Mouse (Mus musculus): ENCODE measurements around the gene Zfp408. TPM values are rescaled to one million over a fixed set of nuclear protein-coding genes. Genes with fewer than 3 reads are reported as not detected.

Zfp408 gene
- polyA plus RNA-seq, 1 experiment from 2014 or later = 1.8 TPM

DNA sequence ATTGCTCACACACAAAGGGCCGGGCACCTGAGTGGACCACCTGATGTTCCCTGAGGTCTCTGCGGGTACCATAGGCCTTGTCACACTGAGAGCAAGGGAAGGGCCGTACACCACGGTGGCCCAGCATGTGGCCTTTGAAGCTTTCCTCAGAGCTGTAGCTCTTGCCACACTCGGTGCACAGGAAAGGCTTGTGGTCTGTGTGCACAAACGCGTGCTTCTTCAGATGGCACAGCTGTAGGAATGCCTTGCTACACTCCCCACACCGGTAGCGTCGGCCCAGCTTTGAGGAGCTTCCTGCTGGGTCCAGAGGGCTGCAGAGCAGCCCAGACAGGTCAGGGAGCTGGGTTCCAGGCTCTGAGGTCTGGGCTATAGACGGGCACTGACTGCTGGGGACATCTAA is 3.8 kb downstream of the Zfp408 start:
- no peak overlapping the region for H3K9ac ChIP-seq (replicated peaks)
- 73% methylated on average over 11 of the region's 11 CpGs for WGBS (ENCODE audit: insufficient replicate concordance)

DNA sequence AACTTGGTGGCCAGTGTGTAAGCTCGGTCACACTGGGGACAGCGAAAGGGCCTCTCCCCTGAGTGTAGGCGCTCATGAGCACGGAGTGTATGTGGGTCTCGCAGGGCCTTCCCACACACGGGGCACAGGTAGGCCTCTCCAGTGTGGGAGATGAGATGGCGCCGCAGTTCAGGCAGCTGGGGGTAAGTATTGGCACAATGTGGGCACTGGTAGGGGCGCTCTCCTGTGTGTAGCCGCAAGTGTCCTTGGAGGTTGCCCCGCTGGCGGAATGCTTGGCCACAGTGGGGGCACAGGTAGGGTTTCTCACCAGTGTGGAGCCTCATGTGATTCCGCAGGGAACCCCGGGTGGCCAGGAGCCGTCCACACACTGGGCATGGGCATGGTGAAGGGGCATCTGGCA is 4.2 kb downstream of the Zfp408 start:
- peaks cover 20% of the 10 kb centered on the region for H3K4me1 ChIP-seq (ENCODE audit: insufficient read depth)
- no peaks in the 10 kb centered on the region for H3K27me3 ChIP-seq (ENCODE audit: insufficient read depth, low read length)
- H3K27ac ChIP-seq (ENCODE audit: low read depth) = no peak overlapping the region
- no peak overlapping the region for H3K4me3 ChIP-seq (ENCODE audit: low read depth, low read length)
- 94% methylated on average over 13 of the region's 15 CpGs for whole genome bisulfite sequencing (ENCODE audit: insufficient replicate concordance)
- TF ChIP-seq CTCF (IDR thresholded peaks at IDR 0.05; ENCODE audit: low read depth) = no peak
- no peak for TF ChIP-seq EP300 (IDR thresholded peaks at IDR 0.05; ENCODE audit: low read depth)
- H3K9me3 ChIP-seq (ENCODE audit: low read length) = no peaks in the 10 kb centered on the region
- H3K36me3 ChIP-seq (replicated peaks; ENCODE audit: insufficient read depth, low read length) = peaks cover 42% of the 10 kb centered on the region
- ATAC-seq (no peak), DNase-seq (no peak)
- no peak overlapping the region for H3K4me2 ChIP-seq (ENCODE audit: low read depth, low read length)
- H3K9ac ChIP-seq (replicated peaks) = no peak overlapping the region

More for the DNA sequence above, 3.8 kb downstream of the Zfp408 start:
- Histone ChIP-seq H3K4me2 (ENCODE audit: low read depth, low read length) (no peak overlapping the region), H3K27me3 (ENCODE audit: insufficient read depth, low read length) (no peaks in the 10 kb centered on the region), H3K4me1 (ENCODE audit: insufficient read depth) (peaks cover 20% of the 10 kb centered on the region), H3K36me3 (replicated peaks; ENCODE audit: insufficient read depth, low read length) (peaks cover 42% of the 10 kb centered on the region), H3K9me3 (ENCODE audit: low read length) (no peaks in the 10 kb centered on the region), H3K27ac (ENCODE audit: low read depth) (no peak overlapping the region; the same call in 1 of the 2 replicates), H3K4me3 (ENCODE audit: low read depth, low read length) (no peak overlapping the region)
- TF ChIP-seq EP300 (IDR thresholded peaks at IDR 0.05; ENCODE audit: low read depth) (no peak), CTCF (IDR thresholded peaks at IDR 0.05; ENCODE audit: low read depth) (no peak)
- ATAC-seq (no peak), DNase-seq (no peak)

DNA sequence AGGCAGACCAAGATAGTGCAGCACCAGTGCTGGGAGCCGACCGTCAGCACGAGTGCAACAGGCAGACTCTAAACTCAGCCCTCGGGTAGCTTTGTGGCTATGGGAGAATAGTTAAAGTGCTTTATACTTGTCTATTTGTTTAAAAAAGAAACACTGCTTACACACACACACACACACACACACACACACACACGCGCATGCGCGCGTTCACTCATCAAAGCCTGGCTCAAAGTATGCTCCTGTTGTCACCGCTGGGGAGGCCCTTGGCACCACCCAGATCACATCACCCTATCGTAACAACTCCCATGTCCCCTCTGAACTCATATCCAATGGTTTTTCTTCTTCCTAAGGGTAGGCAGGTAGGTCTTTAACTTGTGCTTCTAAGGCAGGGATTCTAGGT is 5.6 kb downstream of the Zfp408 start:
- H3K4me3 ChIP-seq (ENCODE audit: low read depth, low read length) = no peak overlapping the region
- no peak overlapping the region for H3K4me2 ChIP-seq (ENCODE audit: low read depth, low read length)
- H3K27ac ChIP-seq (ENCODE audit: low read depth) = no peak overlapping the region
- DNase-seq = no peak
- 90% methylated on average over 11 of the region's 11 CpGs for WGBS (ENCODE audit: insufficient replicate concordance)
- peaks cover 20% of the 10 kb centered on the region for H3K4me1 ChIP-seq (ENCODE audit: insufficient read depth)
- no peaks in the 10 kb centered on the region for H3K9me3 ChIP-seq (ENCODE audit: low read length)
- TF ChIP-seq EP300 (IDR thresholded peaks at IDR 0.05; ENCODE audit: low read depth) (no peak), CTCF (IDR thresholded peaks at IDR 0.05; ENCODE audit: low read depth) (no peak)
- peaks cover 42% of the 10 kb centered on the region for H3K36me3 ChIP-seq (replicated peaks; ENCODE audit: insufficient read depth, low read length)
- no peak overlapping the region for H3K9ac ChIP-seq (replicated peaks)
- ATAC-seq = no peak
- H3K27me3 ChIP-seq (ENCODE audit: insufficient read depth, low read length) = no peaks in the 10 kb centered on the region

DNA sequence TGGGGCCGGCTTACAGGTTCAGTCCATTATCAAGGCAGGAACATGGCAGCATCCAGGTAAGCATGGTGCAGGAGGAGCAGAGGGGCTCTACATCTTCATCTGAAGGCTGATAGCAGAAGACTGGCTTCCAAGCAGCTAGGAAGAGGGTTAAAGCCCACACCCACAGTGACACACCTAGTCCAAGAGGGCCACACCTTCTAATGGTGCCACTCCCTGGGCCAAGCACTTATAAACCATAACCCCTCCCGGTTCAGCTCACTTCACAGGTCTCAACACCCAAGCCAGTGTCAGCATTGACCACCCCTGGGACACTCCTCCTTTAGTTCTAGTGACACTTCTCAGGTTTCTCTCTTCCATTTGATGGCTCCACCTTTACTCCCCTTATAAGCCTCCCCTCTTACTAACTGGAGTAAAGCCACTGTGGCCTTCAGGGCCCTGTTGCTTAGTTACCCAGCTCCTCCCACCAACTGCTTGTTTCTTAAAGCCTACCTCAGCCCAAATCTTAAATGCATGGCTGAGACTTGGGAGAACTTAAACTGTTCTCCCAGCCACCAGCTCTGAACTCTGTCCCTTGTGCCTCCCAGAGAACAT is 6.7 kb downstream of the Zfp408 start:
- ATAC-seq (peak; percentile 58), DNase-seq (no peak)
- Histone ChIP-seq H3K9me3 (ENCODE audit: low read length) (no peaks in the 10 kb centered on the region), H3K36me3 (replicated peaks; ENCODE audit: insufficient read depth, low read length) (peaks cover 42% of the 10 kb centered on the region), H3K27ac (ENCODE audit: low read depth) (peak overlapping the region; percentile 39; the same call in 1 of the 2 replicates), H3K27me3 (ENCODE audit: insufficient read depth, low read length) (no peaks in the 10 kb centered on the region), H3K4me3 (ENCODE audit: low read depth, low read length) (no peak overlapping the region), H3K9ac (replicated peaks) (0 out of 2 replicates have a peak overlapping the region, but pooled peaks have one; percentile 11), H3K4me1 (ENCODE audit: insufficient read depth) (peaks cover 16% of the 10 kb centered on the region), H3K4me2 (ENCODE audit: low read depth, low read length) (peak overlapping the region; percentile 33; the same call in 1 of the 2 replicates)
- 81% methylated on average over 2 of the region's 2 CpGs for WGBS (ENCODE audit: insufficient replicate concordance)
- TF ChIP-seq EP300 (IDR thresholded peaks at IDR 0.05; ENCODE audit: low read depth) (no peak), CTCF (IDR thresholded peaks at IDR 0.05; ENCODE audit: low read depth) (no peak)

DNA sequence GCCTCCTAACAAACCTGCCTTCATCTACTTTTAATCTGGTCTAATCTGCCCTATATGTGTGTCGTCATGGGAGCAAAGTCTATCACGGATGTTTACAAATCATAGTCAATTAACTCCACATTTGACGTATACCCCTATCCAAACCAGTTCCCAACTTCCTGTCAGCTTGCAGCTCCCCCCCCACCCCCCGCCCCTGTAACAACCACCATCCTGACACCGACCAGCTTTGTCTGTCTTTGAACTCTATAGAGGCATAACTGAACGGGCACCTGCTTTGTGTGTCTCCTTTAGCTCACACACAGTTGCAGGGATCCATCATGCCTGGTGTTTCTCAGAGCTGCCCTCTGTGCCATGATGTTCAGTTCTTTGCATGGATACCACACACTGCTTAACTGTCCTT is 10.7 kb downstream of the Zfp408 start:
- Histone ChIP-seq H3K27ac (ENCODE audit: low read depth) (peak overlapping the region; percentile 51), H3K4me2 (ENCODE audit: low read depth, low read length) (no peak overlapping the region), H3K9ac (replicated peaks) (no peak overlapping the region), H3K4me1 (ENCODE audit: insufficient read depth) (peaks cover 30% of the 10 kb centered on the region), H3K36me3 (replicated peaks; ENCODE audit: insufficient read depth, low read length) (peaks cover 4% of the 10 kb centered on the region), H3K9me3 (ENCODE audit: low read length) (no peaks in the 10 kb centered on the region), H3K27me3 (ENCODE audit: insufficient read depth, low read length) (no peaks in the 10 kb centered on the region), H3K4me3 (ENCODE audit: low read depth, low read length) (no peak overlapping the region)
- DNase-seq (no peak), ATAC-seq (no peak)
- no peak for TF ChIP-seq EP300 (IDR thresholded peaks at IDR 0.05; ENCODE audit: low read depth)
- no peak for TF ChIP-seq CTCF (IDR thresholded peaks at IDR 0.05; ENCODE audit: low read depth)
- WGBS (ENCODE audit: insufficient replicate concordance) = 57% methylated on average over 6 of the region's 6 CpGs

DNA sequence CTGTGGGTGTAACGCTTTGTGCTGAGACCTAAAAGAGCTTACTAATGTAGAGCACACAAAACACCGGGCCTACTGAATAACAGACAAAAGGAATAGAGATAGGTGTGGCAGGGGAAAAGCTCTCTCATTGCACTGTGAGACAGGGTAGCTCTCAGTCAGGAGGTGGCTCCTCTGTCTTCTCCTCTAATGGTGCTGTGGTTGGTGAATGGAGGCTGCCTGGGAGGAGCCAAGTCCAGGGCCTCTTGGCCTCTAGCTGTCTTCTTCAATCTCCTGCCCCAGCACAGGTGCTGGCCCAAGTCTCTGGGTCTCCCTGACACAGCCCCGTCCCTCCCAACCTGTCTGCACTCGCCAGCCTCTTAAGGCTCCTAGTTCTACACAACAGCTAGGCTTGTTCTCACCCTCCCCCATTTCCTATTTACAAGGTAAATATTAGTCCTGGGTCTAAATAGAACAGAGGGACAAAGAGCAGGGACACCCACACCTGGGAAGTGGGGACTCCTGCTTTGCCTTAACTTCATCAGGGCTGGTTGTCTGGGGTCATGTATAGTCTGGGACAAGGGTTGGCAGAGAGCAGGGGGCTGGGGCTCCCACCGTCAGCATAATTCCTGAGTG is 12.8 kb downstream of the Zfp408 start:
- Histone ChIP-seq H3K4me1 (ENCODE audit: insufficient read depth) (peaks cover 24% of the 10 kb centered on the region), H3K4me3 (ENCODE audit: low read depth, low read length) (peak overlapping the region; percentile 50; the same call in 1 of the 2 replicates), H3K4me2 (ENCODE audit: low read depth, low read length) (peak overlapping the region; percentile 64), H3K9ac (replicated peaks) (peak overlapping the region; percentile 50), H3K27ac (ENCODE audit: low read depth) (peak overlapping the region; percentile 95), H3K27me3 (ENCODE audit: insufficient read depth, low read length) (no peaks in the 10 kb centered on the region), H3K36me3 (replicated peaks; ENCODE audit: insufficient read depth, low read length) (0 out of 2 replicates have a peak, but pooled peaks cover 2% of the 10 kb centered on the region), H3K9me3 (ENCODE audit: low read length) (no peaks in the 10 kb centered on the region)
- DNase-seq = peak; percentile 23
- 61% methylated on average over 5 of the region's 5 CpGs for WGBS (ENCODE audit: insufficient replicate concordance)
- TF ChIP-seq EP300 (IDR thresholded peaks at IDR 0.05; ENCODE audit: low read depth) = no peak
- peak; percentile 69 for ATAC-seq
